Mouse (Mus musculus) midbrain, embryonic 12.5 days (tissue): ENCODE results near the gene Pdhx. TPM values are rescaled to one million over a fixed set of nuclear protein-coding genes. Genes with fewer than 3 reads are reported as not detected.
A peak's percentile ranks its signal among the peaks of the same experiment; 100 is the strongest.

ENCODE experiments used
- ATAC-seq: fragments of 200-750 bp; cut with Nextera tagmentation; 2 replicates; pipeline ENCODE4 v1.8.0; 2017; ENCODE audit warnings: low read depth, moderate TSS enrichment, moderate library complexity; ENCODE audit not compliant: low FRiP score
- H3K27ac ChIP-seq: fragments of 300-500 bp; sonication (generic); replicated peaks from 2 replicates; pipeline ENCODE4 v1.5.1; 2016; ENCODE audit warnings: mild to moderate bottlenecking
- H3K27me3 ChIP-seq: fragments of 300-500 bp; sonication (generic); 2 replicates; pipeline ENCODE4 v1.6.1; 2016; ENCODE audit warnings: mild to moderate bottlenecking
- H3K36me3 ChIP-seq: fragments of 300-500 bp; sonication (generic); 2 replicates; pipeline ENCODE4 v1.6.1; 2016
- H3K4me1 ChIP-seq: fragments of 300-500 bp; sonication (generic); 2 replicates; pipeline ENCODE4 v1.6.1; 2016
- H3K4me2 ChIP-seq: fragments of 300-500 bp; sonication (generic); replicated peaks from 2 replicates; pipeline ENCODE4 v1.6.1; 2016; ENCODE audit warnings: mild to moderate bottlenecking, moderate library complexity
- H3K4me3 ChIP-seq: fragments of 300-500 bp; sonication (generic); 2 replicates; pipeline ENCODE4 v1.5.1; 2016; ENCODE audit warnings: mild to moderate bottlenecking
- H3K9ac ChIP-seq: fragments of 300-500 bp; sonication (generic); replicated peaks from 2 replicates; pipeline ENCODE4 v1.6.1; 2016; ENCODE audit warnings: mild to moderate bottlenecking, moderate library complexity
- H3K9me3 ChIP-seq: fragments of 300-500 bp; sonication (generic); 2 replicates; pipeline ENCODE4 v1.6.1; 2016; ENCODE audit warnings: mild to moderate bottlenecking
- WGBS: fragments of 180-500 bp; shearing (Covaris S2); methylation state at CpG from one replicate; pipeline ENCODE4 v1.1.7; 2016; 5-methylcytosine and 5-hydroxymethylcytosine counted together
- polyA plus RNA-seq: library from polyadenylated mRNA; unstranded; fragments of >200 nt; fragmentation: Nextera tagmentation; extraction: Ambion mirVana; gene quantifications from 2 replicates; pipeline ENCODE4 v1.2.1, GENCODE M21; 2016

Gene Pdhx
- polyA plus RNA-seq, 1 experiment from 2014 or later, result 48.3 TPM

- Histone ChIP-seq H3K4me1 (no peaks in the 10 kb centered on the region), H3K9ac (no peak overlapping the region), H3K4me3 (no peak overlapping the region), H3K36me3 (0 out of 2 replicates have a peak, but pooled peaks cover 3% of the 10 kb centered on the region), H3K4me2 (no peak overlapping the region), H3K27ac (no peak overlapping the region), H3K9me3 (no peaks in the 10 kb centered on the region), H3K27me3 (no peaks in the 10 kb centered on the region)
- no peak for ATAC-seq
- 90% methylated on average over 19 of the region's 19 CpGs for WGBS
These were observed 21.1 kb downstream of the Pdhx start for GRCm38 (mm10) chr2:103051937-103052893.

GRCm38 (mm10) chr2:103045286-103045685, 28.0 kb downstream of the Pdhx start:
- no peak overlapping the region for H3K4me3 ChIP-seq
- no peak overlapping the region for H3K4me2 ChIP-seq
- H3K36me3 ChIP-seq, result peaks cover 5% of the 10 kb centered on the region; the same call in 1 of the 2 replicates
- no peaks in the 10 kb centered on the region for H3K9me3 ChIP-seq
- no peaks in the 10 kb centered on the region for H3K27me3 ChIP-seq
- no peaks in the 10 kb centered on the region for H3K4me1 ChIP-seq
- 69% methylated on average over 2 of the region's 2 CpGs for WGBS
- H3K27ac ChIP-seq, result no peak overlapping the region
- H3K9ac ChIP-seq, result no peak overlapping the region
- ATAC-seq, result no peak

GRCm38 (mm10) chr2:103040896-103041295, 32.4 kb downstream of the Pdhx start:
- Histone ChIP-seq H3K27me3 (no peaks in the 10 kb centered on the region), H3K9ac (no peak overlapping the region), H3K4me3 (no peak overlapping the region), H3K9me3 (no peaks in the 10 kb centered on the region), H3K27ac (no peak overlapping the region), H3K4me1 (peaks cover 3% of the 10 kb centered on the region; the same call in 1 of the 2 replicates), H3K4me2 (no peak overlapping the region), H3K36me3 (peaks cover 12% of the 10 kb centered on the region)
- 77% methylated on average over 8 of the region's 8 CpGs for WGBS
- no peak for ATAC-seq

GRCm38 (mm10) chr2:103037831-103038230, 35.5 kb downstream of the Pdhx start:
- ATAC-seq, result no peak
- Histone ChIP-seq H3K27me3 (no peaks in the 10 kb centered on the region), H3K4me1 (peaks cover 3% of the 10 kb centered on the region; the same call in 1 of the 2 replicates), H3K36me3 (peaks cover 24% of the 10 kb centered on the region), H3K4me3 (no peak overlapping the region), H3K27ac (no peak overlapping the region), H3K4me2 (no peak overlapping the region), H3K9ac (no peak overlapping the region), H3K9me3 (no peaks in the 10 kb centered on the region)
- WGBS, result 89% methylated on average over 4 of the region's 4 CpGs

GRCm38 (mm10) chr2:103022728-103023127, 50.6 kb downstream of the Pdhx start:
- Histone ChIP-seq H3K9ac (no peak overlapping the region), H3K27ac (peak overlapping the region; percentile 11), H3K36me3 (peaks cover 14% of the 10 kb centered on the region), H3K9me3 (no peaks in the 10 kb centered on the region), H3K4me3 (no peak overlapping the region), H3K4me1 (peaks cover 17% of the 10 kb centered on the region), H3K4me2 (no peak overlapping the region), H3K27me3 (no peaks in the 10 kb centered on the region)
- no peak for ATAC-seq
- 70% methylated on average over 3 of the region's 3 CpGs for WGBS

- 48% methylated on average over 4 of the region's 4 CpGs for WGBS
- peak; percentile 74 for ATAC-seq
- H3K4me1 ChIP-seq, result peaks cover 17% of the 10 kb centered on the region
- H3K27me3 ChIP-seq, result no peaks in the 10 kb centered on the region
- peaks cover 7% of the 10 kb centered on the region; the same call in 1 of the 2 replicates for H3K36me3 ChIP-seq
- H3K9ac ChIP-seq, result no peak overlapping the region
- H3K4me3 ChIP-seq, result no peak overlapping the region
- no peak overlapping the region for H3K27ac ChIP-seq
- H3K4me2 ChIP-seq, result no peak overlapping the region
- no peaks in the 10 kb centered on the region for H3K9me3 ChIP-seq
These were observed 52.9 kb downstream of the Pdhx start for GRCm38 (mm10) chr2:103020191-103020987.

- no peak overlapping the region for H3K4me2 ChIP-seq
- H3K9ac ChIP-seq, result no peak overlapping the region
- H3K9me3 ChIP-seq, result no peaks in the 10 kb centered on the region
- no peak overlapping the region for H3K4me3 ChIP-seq
- H3K4me1 ChIP-seq, result peaks cover 17% of the 10 kb centered on the region
- 79% methylated on average over 9 of the region's 9 CpGs for WGBS
- no peaks in the 10 kb centered on the region for H3K27me3 ChIP-seq
- no peak overlapping the region for H3K27ac ChIP-seq
- no peak for ATAC-seq
- peaks cover 3% of the 10 kb centered on the region; the same call in 1 of the 2 replicates for H3K36me3 ChIP-seq
These were observed 54.4 kb downstream of the Pdhx start for GRCm38 (mm10) chr2:103018817-103019494.

- WGBS, result 87% methylated on average over 2 of the region's 2 CpGs
- H3K4me2 ChIP-seq, result no peak overlapping the region
- H3K4me3 ChIP-seq, result no peak overlapping the region
- peaks cover 12% of the 10 kb centered on the region for H3K4me1 ChIP-seq
- no peak overlapping the region for H3K27ac ChIP-seq
- ATAC-seq, result no peak
- H3K9me3 ChIP-seq, result no peaks in the 10 kb centered on the region
- no peaks in the 10 kb centered on the region for H3K27me3 ChIP-seq
- H3K36me3 ChIP-seq, result peaks cover 3% of the 10 kb centered on the region; the same call in 1 of the 2 replicates
- no peak overlapping the region for H3K9ac ChIP-seq
These were observed 55.9 kb downstream of the Pdhx start for GRCm38 (mm10) chr2:103017391-103017824.

- H3K4me1 ChIP-seq, result peaks cover 11% of the 10 kb centered on the region
- no peaks in the 10 kb centered on the region for H3K36me3 ChIP-seq
- no peak for ATAC-seq
- no peak overlapping the region for H3K9ac ChIP-seq
- no peak overlapping the region for H3K4me2 ChIP-seq
- H3K4me3 ChIP-seq, result no peak overlapping the region
- no peaks in the 10 kb centered on the region for H3K27me3 ChIP-seq
- no peaks in the 10 kb centered on the region for H3K9me3 ChIP-seq
- H3K27ac ChIP-seq, result no peak overlapping the region
These were observed 57.2 kb downstream of the Pdhx start for GRCm38 (mm10) chr2:103016089-103016488.

GRCm38 (mm10) chr2:103012782-103013575, 60.3 kb downstream of the Pdhx start:
- WGBS, result 85% methylated on average over 4 of the region's 4 CpGs
- H3K27ac ChIP-seq, result no peak overlapping the region
- H3K9me3 ChIP-seq, result no peaks in the 10 kb centered on the region
- no peaks in the 10 kb centered on the region for H3K36me3 ChIP-seq
- no peaks in the 10 kb centered on the region for H3K27me3 ChIP-seq
- no peaks in the 10 kb centered on the region for H3K4me1 ChIP-seq
- no peak for ATAC-seq
- H3K4me3 ChIP-seq, result no peak overlapping the region
- no peak overlapping the region for H3K4me2 ChIP-seq
- H3K9ac ChIP-seq, result no peak overlapping the region

GRCm38 (mm10) chr2:103008221-103008620, 65.1 kb downstream of the Pdhx start:
- WGBS, result 85% methylated on average over 3 of the region's 3 CpGs

More at GRCm38 (mm10) chr2:103008221-103008620, 65.1 kb downstream of the Pdhx start:
- no peak overlapping the region for H3K9ac ChIP-seq
- no peaks in the 10 kb centered on the region for H3K36me3 ChIP-seq
- H3K4me1 ChIP-seq, result no peaks in the 10 kb centered on the region
- ATAC-seq, result no peak
- H3K27me3 ChIP-seq, result no peaks in the 10 kb centered on the region
- no peak overlapping the region for H3K27ac ChIP-seq
- H3K9me3 ChIP-seq, result no peaks in the 10 kb centered on the region
- H3K4me2 ChIP-seq, result no peak overlapping the region
- H3K4me3 ChIP-seq, result no peak overlapping the region
